9 mouse cellular contexts compared by ENCODE assay signal in genomic region chr2:181153837-181154236, GRCm38 (mm10). TPM values are rescaled to one million over a fixed set of nuclear protein-coding genes. Genes with fewer than 3 reads are reported as not detected.
A peak's percentile ranks its signal among the peaks of the same experiment; 100 is the strongest.
DNase-seq lines count a peak whose midpoint lies in the region; ATAC-seq and TF ChIP-seq lines count a peak whose summit lies in the region.
"Had no signal": no experiment of that assay in that cellular context is flagged by ENCODE, and none has a peak within 500 bp of the region (broad histone marks: within the 10 kb centered on the region; RNA-seq: fewer than 3 reads in every experiment).

No protein-coding gene starts in this region.

- H3K27ac ChIP-seq in heart, embryonic 13.5 days (replicated peaks) = no peak overlapping the region
- H3K27ac ChIP-seq in midbrain, embryonic 15.5 days = no peak overlapping the region
- H3K27ac ChIP-seq in midbrain, embryonic 16.5 days (ENCODE audit: low read length) = no peak overlapping the region
- H3K27ac ChIP-seq in cerebellum, adult 2 months (ENCODE audit: insufficient read depth, low read length) = no peak overlapping the region
- H3K27ac ChIP-seq in intestine, embryonic 16.5 days (ENCODE audit: low read length) = no peak overlapping the region

- peaks cover 82% of the 10 kb centered on the region for H3K27me3 ChIP-seq in heart, embryonic 13.5 days (replicated peaks)
- 0 out of 2 replicates have a peak, but pooled peaks cover 3% of the 10 kb centered on the region for H3K27me3 ChIP-seq in midbrain, embryonic 15.5 days (replicated peaks)
- peaks cover 5% of the 10 kb centered on the region for H3K27me3 ChIP-seq in midbrain, embryonic 16.5 days (ENCODE audit: control insufficient read depth, insufficient read depth, low read depth, low read length)
- H3K27me3 ChIP-seq in cerebellum, adult 2 months (ENCODE audit: control insufficient read depth, insufficient read depth, low read length) = no peaks in the 10 kb centered on the region
- H3K27me3 ChIP-seq in intestine, embryonic 16.5 days (replicated peaks; ENCODE audit: control insufficient read depth, insufficient read depth, low read length) = peaks cover 46% of the 10 kb centered on the region

- H3K9ac ChIP-seq in heart, embryonic 13.5 days = no peak overlapping the region
- H3K9ac ChIP-seq in midbrain, embryonic 15.5 days = no peak overlapping the region
- H3K9ac ChIP-seq in midbrain, embryonic 16.5 days (ENCODE audit: low read depth, low read length) = no peak overlapping the region
- no peak overlapping the region for H3K9ac ChIP-seq in intestine, embryonic 16.5 days (ENCODE audit: low read depth, low read length)

- TF ChIP-seq CTCF in cerebellum, adult 2 months (IDR thresholded peaks at IDR 0.05; ENCODE audit: borderline replicate concordance, insufficient read depth, low read depth, low read length) = peak; percentile 79

- H3K4me3 ChIP-seq in heart, embryonic 13.5 days = no peak overlapping the region
- H3K4me3 ChIP-seq in midbrain, embryonic 15.5 days = no peak overlapping the region
- no peak overlapping the region for H3K4me3 ChIP-seq in midbrain, embryonic 16.5 days (ENCODE audit: low read depth, low read length)
- peak overlapping the region; percentile 19 for H3K4me3 ChIP-seq in cerebellum, adult 2 months (replicated peaks; ENCODE audit: insufficient read depth, low read depth, low read length)
- H3K4me3 ChIP-seq in intestine, embryonic 16.5 days (ENCODE audit: low read length) = no peak overlapping the region

- no peak for DNase-seq in heart, postnatal 25 days (ENCODE audit: low spot score)
- DNase-seq in cerebellum, adult 2 months = peak; percentile 66 to 71
- peak; percentile 26 for DNase-seq in naive thymus-derived CD4-positive, alpha-beta T cell, adult 2 months (ENCODE audit: low read depth)

- TF ChIP-seq POLR2A in cerebellum, adult 2 months (IDR thresholded peaks at IDR 0.05; ENCODE audit: borderline replicate concordance, insufficient read depth, low read length) = no peak

- intact Hi-C loops in heart, postnatal 25 days (cut with DNase I) = no loop called here

- peaks cover 47% of the 10 kb centered on the region for H3K4me1 ChIP-seq in heart, embryonic 13.5 days
- peaks cover 38% of the 10 kb centered on the region for H3K4me1 ChIP-seq in midbrain, embryonic 15.5 days
- H3K4me1 ChIP-seq in midbrain, embryonic 16.5 days (ENCODE audit: control insufficient read depth, insufficient read depth, low read length) = peaks cover 33% of the 10 kb centered on the region
- H3K4me1 ChIP-seq in cerebellum, adult 2 months (ENCODE audit: control insufficient read depth, insufficient read depth, low read length) = peaks cover 48% of the 10 kb centered on the region
- H3K4me1 ChIP-seq in intestine, embryonic 16.5 days (ENCODE audit: control insufficient read depth, insufficient read depth, low read length) = no peaks in the 10 kb centered on the region

- no peaks in the 10 kb centered on the region for H3K9me3 ChIP-seq in heart, embryonic 13.5 days
- no peaks in the 10 kb centered on the region for H3K9me3 ChIP-seq in midbrain, embryonic 15.5 days
- no peaks in the 10 kb centered on the region for H3K9me3 ChIP-seq in midbrain, embryonic 16.5 days (replicated peaks; ENCODE audit: control insufficient read depth, low read length, poor library complexity, severe bottlenecking)
- no peaks in the 10 kb centered on the region for H3K9me3 ChIP-seq in intestine, embryonic 16.5 days (ENCODE audit: control insufficient read depth, low read length)

- 21% methylated on average over 1 of the region's 1 CpGs for WGBS in heart, embryonic 13.5 days
- 4% methylated on average over 1 of the region's 1 CpGs for WGBS in midbrain, embryonic 15.5 days
- 5% methylated on average over 1 of the region's 1 CpGs for WGBS in midbrain, embryonic 16.5 days
- WGBS in cerebellum, adult 2 months = 3% methylated on average over 1 of the region's 1 CpGs
- 7% methylated on average over 1 of the region's 1 CpGs for WGBS in intestine, embryonic 16.5 days

- peaks cover 49% of the 10 kb centered on the region for H3K36me3 ChIP-seq in heart, embryonic 13.5 days
- H3K36me3 ChIP-seq in midbrain, embryonic 15.5 days (replicated peaks) = peaks cover 5% of the 10 kb centered on the region; the same call in 1 of the 2 replicates
- H3K36me3 ChIP-seq in midbrain, embryonic 16.5 days (ENCODE audit: control insufficient read depth, insufficient read depth, low read length) = peaks cover 21% of the 10 kb centered on the region
- no peaks in the 10 kb centered on the region for H3K36me3 ChIP-seq in intestine, embryonic 16.5 days (ENCODE audit: control insufficient read depth, insufficient read depth, low read length)

- ATAC-seq in heart, embryonic 13.5 days (ENCODE audit: extremely low read depth, insufficient number of reproducible peaks, low FRiP score, low TSS enrichment) = no peak
- no peak for ATAC-seq in midbrain, embryonic 15.5 days (replicated peaks)
- ATAC-seq in midbrain, embryonic 16.5 days = no peak
- no peak for ATAC-seq in frontal cortex, adult (ENCODE audit: low TSS enrichment)
- ATAC-seq in intestine, embryonic 16.5 days = no peak

- peak overlapping the region; percentile 73 for H3K4me2 ChIP-seq in heart, embryonic 13.5 days
- H3K4me2 ChIP-seq in midbrain, embryonic 15.5 days = peak overlapping the region; percentile 73; the same call in 1 of the 2 replicates
- no peak overlapping the region; the same call in 1 of the 2 replicates for H3K4me2 ChIP-seq in midbrain, embryonic 16.5 days (ENCODE audit: low read length)
- no peak overlapping the region for H3K4me2 ChIP-seq in intestine, embryonic 16.5 days (ENCODE audit: low read depth, low read length)

RNA-seq across cellular contexts. Expression of gene Eef1a2, which starts 3.0 kb away (rescaled TPM):
- 7.8 and 9.7 TPM in 2 replicates for polyA plus RNA-seq in heart, embryonic 13.5 days (2015; fragmentation: Nextera tagmentation; extraction: Ambion mirVana)
- total RNA-seq in heart, postnatal 25 days (2021) = 1,000 to 10,000 TPM; 1,438 to 1,541 TPM
- 11.5 and 12.1 TPM in 2 replicates for polyA plus RNA-seq in midbrain, embryonic 15.5 days (2015; fragmentation: Nextera tagmentation; extraction: Ambion mirVana)
- 10.0 and 11.0 TPM in 2 replicates for polyA plus RNA-seq in midbrain, embryonic 16.5 days (2015; fragmentation: Nextera tagmentation; extraction: Ambion mirVana)
- 1,226 and 1,413 TPM in 2 replicates for polyA plus RNA-seq in cerebellum, adult 2 months (2012; rRNA removed)
- 0.06 TPM in 2 replicates for polyA plus RNA-seq in intestine, embryonic 16.5 days (2015; fragmentation: Nextera tagmentation; extraction: Ambion mirVana)
- total RNA-seq: hematopoietic stem cell, adult 5-6 weeks had no signal

RNA-seq across cellular contexts. Expression of gene Kcnq2, which starts 18.7 kb away (rescaled TPM):
- 0.19 TPM in 2 replicates for polyA plus RNA-seq in heart, embryonic 13.5 days (2015; fragmentation: Nextera tagmentation; extraction: Ambion mirVana)
- under 1 TPM in 1 of 2 experiments, not detected in 1; 0.22 TPM for total RNA-seq in heart, postnatal 25 days (2021)
- polyA plus RNA-seq in midbrain, embryonic 15.5 days (2015; fragmentation: Nextera tagmentation; extraction: Ambion mirVana) = 54.0 and 62.5 TPM in 2 replicates
- 50.2 and 50.8 TPM in 2 replicates for polyA plus RNA-seq in midbrain, embryonic 16.5 days (2015; fragmentation: Nextera tagmentation; extraction: Ambion mirVana)
- polyA plus RNA-seq in cerebellum, adult 2 months (2012; rRNA removed) = 115 and 125 TPM in 2 replicates
- polyA plus RNA-seq in intestine, embryonic 16.5 days (2015; fragmentation: Nextera tagmentation; extraction: Ambion mirVana) = 0.75 and 1.0 TPM in 2 replicates
- total RNA-seq: hematopoietic stem cell, adult 5-6 weeks had no signal

RNA-seq across cellular contexts. Expression of gene Ppdpf, which starts 33.2 kb away (rescaled TPM):
- 180 and 188 TPM in 2 replicates for polyA plus RNA-seq in heart, embryonic 13.5 days (2015; fragmentation: Nextera tagmentation; extraction: Ambion mirVana)
- 10 to 100 TPM; 52.0 to 55.5 TPM for total RNA-seq in heart, postnatal 25 days (2021)
- polyA plus RNA-seq in midbrain, embryonic 15.5 days (2015; fragmentation: Nextera tagmentation; extraction: Ambion mirVana) = 432 and 436 TPM in 2 replicates
- 407 and 408 TPM in 2 replicates for polyA plus RNA-seq in midbrain, embryonic 16.5 days (2015; fragmentation: Nextera tagmentation; extraction: Ambion mirVana)
- polyA plus RNA-seq in cerebellum, adult 2 months (2012; rRNA removed) = 110 and 111 TPM in 2 replicates
- polyA plus RNA-seq in intestine, embryonic 16.5 days (2015; fragmentation: Nextera tagmentation; extraction: Ambion mirVana) = 275 and 287 TPM in 2 replicates

RNA-seq across cellular contexts. Expression of gene Ptk6, which starts 48.8 kb away (rescaled TPM):
- 0.05 TPM in 1 of 2 replicates, not detected in the other for polyA plus RNA-seq in heart, embryonic 13.5 days (2015; fragmentation: Nextera tagmentation; extraction: Ambion mirVana)
- total RNA-seq in heart, postnatal 25 days (2021) = not detected
- polyA plus RNA-seq in midbrain, embryonic 15.5 days (2015; fragmentation: Nextera tagmentation; extraction: Ambion mirVana) = not detected in 2 replicates
- not detected in 2 replicates for polyA plus RNA-seq in midbrain, embryonic 16.5 days (2015; fragmentation: Nextera tagmentation; extraction: Ambion mirVana)
- 0.03 and 0.07 TPM in 2 replicates for polyA plus RNA-seq in cerebellum, adult 2 months (2012; rRNA removed)
- 0.45 and 0.70 TPM in 2 replicates for polyA plus RNA-seq in intestine, embryonic 16.5 days (2015; fragmentation: Nextera tagmentation; extraction: Ambion mirVana)
- total RNA-seq: hematopoietic stem cell, adult 5-6 weeks had no signal

RNA-seq across cellular contexts. Expression of gene Srms, which starts 59.1 kb away (rescaled TPM):
- polyA plus RNA-seq in heart, embryonic 13.5 days (2015; fragmentation: Nextera tagmentation; extraction: Ambion mirVana) = 0.11 TPM in 1 of 2 replicates, not detected in the other
- total RNA-seq in heart, postnatal 25 days (2021) = under 1 TPM; 0.25 to 0.42 TPM
- polyA plus RNA-seq in midbrain, embryonic 15.5 days (2015; fragmentation: Nextera tagmentation; extraction: Ambion mirVana) = 0.18 and 0.22 TPM in 2 replicates
- polyA plus RNA-seq in midbrain, embryonic 16.5 days (2015; fragmentation: Nextera tagmentation; extraction: Ambion mirVana) = 0.07 and 0.20 TPM in 2 replicates
- polyA plus RNA-seq in cerebellum, adult 2 months (2012; rRNA removed) = 0.41 and 0.46 TPM in 2 replicates
- polyA plus RNA-seq in intestine, embryonic 16.5 days (2015; fragmentation: Nextera tagmentation; extraction: Ambion mirVana) = 0.10 and 0.20 TPM in 2 replicates
- total RNA-seq: hematopoietic stem cell, adult 5-6 weeks had no signal

Comparison
In these comparisons a context has a peak if more than half of its experiments do, and no peak if none do; other contexts are left out.
1. H3K4me2 ChIP-seq: peak in heart, embryonic 13.5 days (single experiment) and midbrain, embryonic 15.5 days (single experiment); none in midbrain, embryonic 16.5 days (single experiment) and intestine, embryonic 16.5 days (single experiment).
2. RNA of gene Eef1a2, which starts 3.0 kb away (polyA plus RNA-seq): 1,226 to 1,413 TPM in cerebellum, adult 2 months; 11.5 to 12.1 TPM in midbrain, embryonic 15.5 days, 10.0 to 11.0 TPM in midbrain, embryonic 16.5 days, 7.8 to 9.7 TPM in heart, embryonic 13.5 days and 0.06 TPM in intestine, embryonic 16.5 days; every median in the first group is over 10 times any median in the second.
3. RNA of gene Kcnq2, which starts 18.7 kb away (polyA plus RNA-seq): 115 to 125 TPM in cerebellum, adult 2 months, 54.0 to 62.5 TPM in midbrain, embryonic 15.5 days and 50.2 to 50.8 TPM in midbrain, embryonic 16.5 days; 0.75 to 1.0 TPM in intestine, embryonic 16.5 days and 0.19 TPM in heart, embryonic 13.5 days; every median in the first group is over 10 times any median in the second.